Mouse (Mus musculus) olfactory bulb, adult 2 months (tissue): ENCODE results near the gene Wdr61.

Source experiments
- CTCF ChIP-seq: fragments of 200-500 bp; IDR thresholded peaks from 2 replicates; pipeline ENCODE4 v1.5.1; 2012; ENCODE audit warnings: low read depth, mild to moderate bottlenecking, low read length, moderate library complexity; ENCODE audit not compliant: insufficient read depth
- POLR2A ChIP-seq: fragments of 200-500 bp; IDR thresholded peaks from 2 replicates; pipeline ENCODE4 v1.6.1; 2012; ENCODE audit warnings: mild to moderate bottlenecking, low read depth, low read length, moderate library complexity; ENCODE audit not compliant: insufficient read depth

GRCm38 (mm10) chr9:54751684-54752083, 17.4 kb upstream of the Wdr61 start:
- TF ChIP-seq POLR2A (no peak), CTCF (no peak)
